Mouse (Mus musculus) gastrocnemius, adult 2 months (tissue): Measurements from ENCODE around the gene Inf2. TPM values are rescaled to one million over a fixed set of nuclear protein-coding genes. Genes with fewer than 3 reads are reported as not detected.
A peak's percentile ranks its signal among the peaks of the same experiment; 100 is the strongest.

Experiments used
- DNase-seq: peaks from one replicate; pipeline ENCODE4 v3.0.0; 2022
- H3K27ac ChIP-seq: fragments of 200-600 bp; 2 replicates; pipeline ENCODE4 v1.8.1; 2022; ENCODE audit warnings: mild to moderate bottlenecking
- H3K4me3 ChIP-seq: fragments of 200-600 bp; 2 replicates; pipeline ENCODE4 v1.8.1; 2022; ENCODE audit warnings: mild to moderate bottlenecking, moderate library complexity
- CTCF ChIP-seq: fragments of 200-600 bp; IDR thresholded peaks from 2 replicates; pipeline ENCODE4 v1.8.1; 2022; ENCODE audit warnings: antibody characterized with exemption, mild to moderate bottlenecking, moderate library complexity
- intact Hi-C: fragments of 180-260 bp; cut with DNase I; formaldehyde crosslinking; loops from one replicate; pipeline ENCODE4 v1.15.1; 2025
- total RNA-seq, 2 experiments: library from RNA; stranded (reverse); gene quantifications; 2 replicates each; pipeline ENCODE4 v1.2.3; 2021

Inf2 gene
- total RNA-seq, 2 experiments from 2014 or later = 8.2 to 13.0 TPM

DNA sequence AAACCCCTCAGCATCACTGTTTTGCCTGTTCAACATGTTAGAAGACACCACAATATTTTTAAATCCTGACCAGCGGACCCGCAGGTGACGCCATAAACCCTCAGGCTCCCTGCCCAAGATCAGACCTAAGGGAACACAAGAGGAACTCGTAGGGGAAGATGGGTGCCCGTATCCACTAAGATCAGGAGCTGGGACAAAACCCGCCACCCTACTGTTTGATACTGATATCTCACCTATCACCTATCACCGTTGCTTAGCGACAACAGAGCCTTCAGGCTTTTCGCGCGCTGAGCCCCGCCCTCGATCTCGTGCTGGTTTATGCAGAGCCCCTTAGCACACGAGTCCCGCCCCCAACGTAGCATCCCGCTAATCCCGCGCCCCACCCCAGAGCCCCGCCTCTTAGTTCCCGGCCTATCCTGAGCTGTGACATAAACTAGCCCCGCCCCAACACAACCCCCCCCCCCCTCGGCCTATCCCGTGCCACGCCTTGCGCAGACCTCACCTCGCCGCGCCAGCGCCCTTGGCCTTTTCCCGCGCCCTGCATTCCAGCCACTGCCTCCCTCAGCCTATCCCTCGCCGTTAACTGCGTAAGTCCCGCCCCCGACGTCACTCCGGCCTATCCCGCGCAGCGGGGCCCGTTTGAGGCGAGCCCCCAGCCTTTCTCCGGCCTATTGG, 55.7 kb downstream of the Inf2 start, which contains the start of gene Siva1:
TSS of gene Siva1 (plus strand) at position 500 of the 675 bp plus-strand sequence.
- TF ChIP-seq CTCF = no peak
- intact Hi-C loops = no loop called here
- H3K27ac ChIP-seq = peak within 1 kb of the TSS; percentile 94
- DNase-seq = peak; percentile 100
- H3K4me3 ChIP-seq = peak within 1 kb of the TSS; percentile 94

DNA sequence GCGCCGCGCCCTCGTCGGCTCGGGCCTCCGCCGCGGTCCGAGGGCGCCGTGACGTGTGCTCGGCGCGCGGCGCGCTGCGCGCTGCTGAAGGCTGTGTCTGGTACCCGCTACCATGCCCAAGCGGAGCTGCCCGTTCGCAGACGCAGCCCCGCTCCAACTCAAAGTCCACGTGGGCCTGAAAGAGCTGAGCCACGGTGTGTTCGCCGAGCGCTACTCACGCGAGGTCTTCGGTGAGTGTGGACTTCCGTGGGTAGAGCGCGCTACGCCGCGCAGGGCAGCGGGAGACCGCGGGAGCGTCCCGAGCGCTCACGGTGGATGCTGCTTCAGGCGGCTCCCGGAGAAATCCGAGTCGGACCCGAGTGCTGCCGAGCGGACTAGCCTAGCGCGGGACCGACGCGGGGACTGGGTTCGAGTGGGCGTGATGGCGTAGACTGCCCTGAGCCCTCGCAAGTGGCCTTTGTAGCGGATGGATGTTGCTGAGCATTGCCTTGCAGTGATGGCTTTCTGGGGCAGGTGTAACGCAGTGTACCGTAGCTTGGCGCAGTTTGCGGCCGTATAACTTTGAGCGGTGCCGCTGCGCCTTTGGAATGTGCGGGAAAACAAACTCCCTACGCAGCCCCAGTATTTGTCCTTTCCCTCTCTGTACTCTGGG, 56.4 kb downstream of the Inf2 start:
- no peak for TF ChIP-seq CTCF
- Histone ChIP-seq H3K4me3 (peak overlapping the region; percentile 94), H3K27ac (peak overlapping the region; percentile 94)
- DNase-seq = no peak
- intact Hi-C loops = no loop called here

GRCm38 (mm10) chr12:112646139-112646538, 57.6 kb downstream of the Inf2 start:
- Histone ChIP-seq H3K4me3 (no peak overlapping the region), H3K27ac (no peak overlapping the region)
- TF ChIP-seq CTCF = no peak
- intact Hi-C loops = no loop called here
- DNase-seq = no peak

DNA sequence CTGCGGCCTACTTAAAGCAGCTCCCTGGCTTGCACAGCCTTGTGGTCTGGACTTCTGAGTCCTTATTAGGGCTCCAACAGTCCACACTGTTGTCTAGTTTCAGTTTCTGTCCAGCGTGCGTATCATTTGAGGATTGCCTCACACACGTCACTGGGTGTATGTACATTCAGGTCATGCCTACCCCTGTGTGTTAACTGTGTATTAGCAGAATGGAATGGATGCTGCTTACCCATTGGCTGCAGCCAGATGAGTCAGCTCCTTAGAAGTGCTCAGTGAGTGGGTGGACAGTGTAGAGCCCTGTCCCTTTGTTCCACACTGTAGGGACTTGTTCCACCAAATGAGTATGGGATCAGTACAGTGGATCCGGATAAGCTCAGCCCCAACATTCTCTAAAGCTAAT, 59.5 kb downstream of the Inf2 start:
- no peak for TF ChIP-seq CTCF

DNA sequence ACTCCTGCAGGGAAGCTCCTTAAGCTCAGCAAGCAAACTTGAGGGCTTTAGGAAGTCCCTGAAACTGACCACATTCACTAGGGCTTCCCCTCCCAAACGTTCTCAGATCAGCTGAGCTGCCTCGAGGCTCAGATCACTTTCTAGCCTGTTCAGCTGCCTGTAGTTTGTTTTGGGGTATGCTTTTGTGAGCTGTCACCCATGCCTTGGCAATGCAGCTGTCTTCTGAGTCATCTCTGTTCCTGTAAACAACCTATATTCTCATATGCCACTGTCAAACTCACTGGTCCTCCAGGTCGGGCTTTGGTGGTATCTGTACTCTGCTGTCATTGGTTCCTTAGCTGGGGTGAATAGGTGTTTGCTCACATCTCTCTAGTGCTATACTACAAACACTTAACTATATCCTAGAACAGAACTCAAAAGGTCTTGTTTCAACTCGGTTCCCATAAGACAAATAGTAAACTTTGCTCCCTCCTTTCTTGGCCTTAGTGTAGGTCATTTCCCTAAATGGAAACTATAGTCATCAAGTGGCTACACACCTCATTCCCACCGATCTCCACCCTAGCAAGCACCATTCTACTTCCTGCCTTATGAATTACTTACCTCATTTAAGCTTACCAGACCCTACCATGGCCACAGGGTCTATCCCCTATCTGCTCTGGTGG, 63.3 kb downstream of the Inf2 start:
- no peak overlapping the region for H3K4me3 ChIP-seq
- intact Hi-C loops = loop anchor here (10.0 kb wide), 1 partner anchor 173 kb away; the partner anchor contains the start of gene Cdca4
- H3K27ac ChIP-seq = no peak overlapping the region
- DNase-seq = no peak
- no peak for TF ChIP-seq CTCF

More for the DNA sequence above, 59.5 kb downstream of the Inf2 start:
- intact Hi-C loops = no loop called here
- H3K27ac ChIP-seq = no peak overlapping the region
- H3K4me3 ChIP-seq = no peak overlapping the region
- no peak for DNase-seq

GRCm38 (mm10) chr12:112653157-112653824, 64.7 kb downstream of the Inf2 start:
- H3K27ac ChIP-seq = no peak overlapping the region
- TF ChIP-seq CTCF = peak; percentile 98; the same call in 1 of the 2 replicates
- peak; percentile 91 for DNase-seq
- intact Hi-C loops = loop anchor here (1.0 to 10.0 kb wide), 2 partner anchors 54 to 172 kb away; partner anchors contain the start of gene Cdca4
- no peak overlapping the region for H3K4me3 ChIP-seq

DNA sequence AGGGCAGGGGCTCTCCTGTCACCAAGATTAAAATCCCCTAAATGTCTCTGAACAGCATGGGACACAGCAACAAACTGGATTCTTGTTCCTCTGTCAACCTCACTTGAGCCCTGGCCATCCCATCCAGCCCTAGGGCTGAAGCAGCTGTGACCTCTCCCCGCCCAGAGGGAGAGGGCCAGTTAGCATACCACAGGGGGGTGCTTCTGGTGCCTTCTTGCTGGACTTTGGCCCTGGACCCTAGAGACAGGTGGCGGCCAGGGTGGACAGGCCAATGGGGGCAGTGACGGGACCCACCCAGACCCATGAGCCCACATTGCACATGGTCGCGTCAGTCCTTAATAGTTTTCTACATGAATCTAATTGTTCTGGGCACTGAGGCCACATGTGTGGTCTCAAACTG, 65.5 kb downstream of the Inf2 start:
- TF ChIP-seq CTCF = no peak
- no peak overlapping the region for H3K27ac ChIP-seq
- DNase-seq = no peak
- intact Hi-C loops = loop anchor here (10.0 kb wide), 1 partner anchor 171 kb away; the partner anchor contains the start of gene Cdca4
- no peak overlapping the region for H3K4me3 ChIP-seq

DNA sequence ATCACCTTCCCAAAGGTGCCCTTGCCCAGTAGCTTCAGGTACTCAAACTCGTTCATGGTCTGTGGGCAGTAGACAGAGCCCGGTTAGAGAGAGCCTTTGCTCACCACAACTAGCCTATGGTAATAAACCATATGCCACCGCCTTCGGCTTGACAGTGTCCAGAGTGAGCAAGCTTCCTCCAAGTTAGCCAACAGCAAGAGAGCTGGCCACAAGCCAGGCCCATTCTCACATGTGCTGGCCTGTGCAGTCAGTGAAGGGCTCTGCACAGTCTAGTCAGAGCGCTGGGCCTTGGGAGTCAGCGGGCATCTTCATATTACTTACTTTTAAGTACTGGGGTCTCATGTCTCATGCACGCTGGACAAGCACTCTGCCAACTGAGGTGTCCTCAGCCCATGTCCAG, 70.0 kb downstream of the Inf2 start:
- Histone ChIP-seq H3K27ac (no peak overlapping the region), H3K4me3 (no peak overlapping the region)
- no peak for DNase-seq
- no peak for TF ChIP-seq CTCF
- intact Hi-C loops = loop anchor here (10.0 kb wide), 1 partner anchor 166 kb away; the partner anchor contains the start of gene Cdca4

- no peak overlapping the region for H3K27ac ChIP-seq
- TF ChIP-seq CTCF = peak; percentile 90
- peak; percentile 85 for DNase-seq
Measured at GRCm38 (mm10) chr12:112659109-112659508, 70.5 kb downstream of the Inf2 start.

GRCm38 (mm10) chr12:112660576-112661326, 72.2 kb downstream of the Inf2 start:
- intact Hi-C loops = loop anchor here (2.0 kb wide), 1 partner anchor 46 kb away; no protein-coding TSS in a partner anchor
- H3K27ac ChIP-seq = no peak overlapping the region
- no peak overlapping the region for H3K4me3 ChIP-seq
- no peak for DNase-seq
- TF ChIP-seq CTCF = no peak

More at GRCm38 (mm10) chr12:112659109-112659508, 70.5 kb downstream of the Inf2 start:
- no peak overlapping the region for H3K4me3 ChIP-seq
- intact Hi-C loops = loop anchor here (10.0 kb wide), 1 partner anchor 166 kb away; the partner anchor contains the start of gene Cdca4

- TF ChIP-seq CTCF = no peak
- DNase-seq = no peak
- intact Hi-C loops = loop anchor here (2.0 kb wide), 1 partner anchor 46 kb away; no protein-coding TSS in a partner anchor
- Histone ChIP-seq H3K27ac (no peak overlapping the region), H3K4me3 (no peak overlapping the region)
Measured at GRCm38 (mm10) chr12:112661327-112661605, 72.7 kb downstream of the Inf2 start.

DNA sequence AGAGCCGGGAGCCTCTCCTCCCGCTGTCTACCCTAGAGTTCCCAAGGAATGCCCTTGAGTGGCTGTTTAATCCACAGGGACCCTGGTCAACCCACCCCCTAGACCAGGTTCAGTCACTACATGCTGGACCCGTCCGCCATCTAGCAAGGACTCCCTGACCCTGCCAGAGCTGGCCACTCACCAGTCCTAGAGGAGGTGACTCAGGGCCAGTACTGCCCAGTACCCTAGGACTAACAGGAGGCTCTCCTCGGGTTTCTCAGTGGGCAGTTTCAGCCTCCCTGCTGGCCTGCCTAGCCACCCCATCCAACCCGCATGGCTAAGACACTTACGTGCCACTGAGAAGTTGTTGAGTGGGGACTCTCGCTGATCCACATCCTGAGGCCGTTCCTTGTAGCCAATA, 73.3 kb downstream of the Inf2 start:
- intact Hi-C loops = loop anchor here (2.0 kb wide), 1 partner anchor 45 kb away; no protein-coding TSS in a partner anchor
- no peak for TF ChIP-seq CTCF
- Histone ChIP-seq H3K4me3 (no peak overlapping the region), H3K27ac (no peak overlapping the region)
- DNase-seq = peak; percentile 62
